Mouse (Mus musculus) stomach, postnatal 0 days (tissue): Measurements from ENCODE around the gene Tmem200a. TPM values are rescaled to one million over a fixed set of nuclear protein-coding genes. Genes with fewer than 3 reads are reported as not detected.

Experiments
- ATAC-seq: fragments of 200-750 bp; cut with Nextera tagmentation; 2 replicates; pipeline ENCODE4 v1.8.0; 2017; ENCODE audit not compliant: low FRiP score, low TSS enrichment
- DNase-seq: peaks from one replicate; pipeline ENCODE4 v3.0.0-alpha.2; 2016; ENCODE audit warnings: low spot score
- H3K27ac ChIP-seq: fragments of 300-500 bp; sonication (generic); replicated peaks from 2 replicates; pipeline ENCODE4 v1.5.1; 2014; ENCODE audit warnings: mild to moderate bottlenecking, control low read depth
- H3K27me3 ChIP-seq: fragments of 300-500 bp; sonication (generic); 2 replicates; pipeline ENCODE4 v1.6.1; 2014; ENCODE audit warnings: low read length; ENCODE audit not compliant: control insufficient read depth, insufficient read depth
- H3K36me3 ChIP-seq: fragments of 300-500 bp; sonication (generic); 2 replicates; pipeline ENCODE4 v1.6.1; 2014; ENCODE audit warnings: low read length, mixed read lengths; ENCODE audit not compliant: control insufficient read depth, insufficient read depth
- H3K4me1 ChIP-seq: fragments of 300-500 bp; sonication (generic); replicated peaks from 2 replicates; pipeline ENCODE4 v1.6.1; 2014; ENCODE audit warnings: antibody characterized with exemption; ENCODE audit not compliant: control insufficient read depth, insufficient read depth
- H3K4me2 ChIP-seq: fragments of 300-500 bp; sonication (generic); replicated peaks from 2 replicates; pipeline ENCODE4 v1.6.1; 2014; ENCODE audit warnings: low read depth, mild to moderate bottlenecking, control low read depth, moderate library complexity
- H3K4me3 ChIP-seq: fragments of 300-500 bp; sonication (generic); 2 replicates; pipeline ENCODE4 v1.5.1; 2014; ENCODE audit warnings: low read depth, low read length, control low read depth
- H3K9ac ChIP-seq: fragments of 300-500 bp; sonication (generic); 2 replicates; pipeline ENCODE4 v1.6.1; 2014; ENCODE audit warnings: mild to moderate bottlenecking, low read length, control low read depth, mixed read lengths
- H3K9me3 ChIP-seq: fragments of 300-500 bp; sonication (generic); 2 replicates; pipeline ENCODE4 v1.6.1; 2016; ENCODE audit warnings: low read length; ENCODE audit not compliant: control insufficient read depth
- CTCF ChIP-seq: IDR thresholded peaks from 2 replicates; pipeline ENCODE4 v1.5.1; 2016; ENCODE audit warnings: antibody characterized with exemption, low read depth, mild to moderate bottlenecking, moderate library complexity
- EP300 ChIP-seq: optimal IDR thresholded peaks from 2 replicates; pipeline ENCODE3; 2016; ENCODE audit warnings: antibody characterized with exemption
- WGBS: fragments of 180-500 bp; shearing (Covaris S2); extraction: QIAGEN DNeasy Blood & Tissue Kit; methylation state at CpG from one replicate; pipeline ENCODE4 v1.1.7; 2014; 5-methylcytosine and 5-hydroxymethylcytosine counted together
- polyA plus RNA-seq: library from polyadenylated mRNA; unstranded; fragments of >200 nt; fragmentation: Nextera tagmentation; extraction: Ambion mirVana; gene quantifications from 2 replicates; pipeline ENCODE4 v1.2.1, GENCODE M21; 2015

Tmem200a gene
- polyA plus RNA-seq, 1 experiment from 2014 or later: 6.8 TPM

- Histone ChIP-seq H3K4me2 (no peak overlapping the region), H3K9ac (no peak overlapping the region), H3K27ac (no peak overlapping the region), H3K4me3 (no peak overlapping the region), H3K36me3 (no peaks in the 10 kb centered on the region), H3K9me3 (no peaks in the 10 kb centered on the region), H3K4me1 (no peaks in the 10 kb centered on the region), H3K27me3 (no peaks in the 10 kb centered on the region)
- ATAC-seq (no peak), DNase-seq (no peak)
- TF ChIP-seq CTCF (no peak), EP300 (no peak)
- WGBS: 84% methylated on average over 2 of the region's 2 CpGs
Observed at GRCm38 (mm10) chr10:25884512-25884911, 194.3 kb downstream of the Tmem200a start.

GRCm38 (mm10) chr10:25877731-25878130 is 201.1 kb downstream of the Tmem200a start:
- H3K27me3 ChIP-seq: no peaks in the 10 kb centered on the region
- DNase-seq: no peak
- no peaks in the 10 kb centered on the region for H3K4me1 ChIP-seq
- no peak for TF ChIP-seq CTCF
- no peak for TF ChIP-seq EP300
- no peak overlapping the region for H3K27ac ChIP-seq
- no peaks in the 10 kb centered on the region for H3K9me3 ChIP-seq
- H3K9ac ChIP-seq: no peak overlapping the region
- no peaks in the 10 kb centered on the region for H3K36me3 ChIP-seq
- WGBS: 69% methylated on average over 2 of the region's 2 CpGs
- H3K4me2 ChIP-seq: no peak overlapping the region
- H3K4me3 ChIP-seq: no peak overlapping the region
- ATAC-seq: no peak

- H3K9ac ChIP-seq: no peak overlapping the region
Observed at GRCm38 (mm10) chr10:25876809-25877208, 202.0 kb downstream of the Tmem200a start.

GRCm38 (mm10) chr10:25868739-25869138 is 210.1 kb downstream of the Tmem200a start:
- DNase-seq (no peak), ATAC-seq (no peak)
- no peaks in the 10 kb centered on the region for H3K9me3 ChIP-seq
- H3K27ac ChIP-seq: no peak overlapping the region
- no peaks in the 10 kb centered on the region for H3K27me3 ChIP-seq
- H3K9ac ChIP-seq: no peak overlapping the region
- TF ChIP-seq CTCF: no peak
- no peak for TF ChIP-seq EP300
- H3K4me1 ChIP-seq: no peaks in the 10 kb centered on the region
- no peaks in the 10 kb centered on the region for H3K36me3 ChIP-seq
- 55% methylated on average over 6 of the region's 6 CpGs for WGBS
- H3K4me2 ChIP-seq: no peak overlapping the region
- no peak overlapping the region for H3K4me3 ChIP-seq

More at GRCm38 (mm10) chr10:25876809-25877208, 202.0 kb downstream of the Tmem200a start:
- H3K9me3 ChIP-seq: no peaks in the 10 kb centered on the region
- H3K4me3 ChIP-seq: no peak overlapping the region
- no peaks in the 10 kb centered on the region for H3K4me1 ChIP-seq
- no peak overlapping the region for H3K4me2 ChIP-seq
- no peaks in the 10 kb centered on the region for H3K27me3 ChIP-seq
- TF ChIP-seq EP300 (no peak), CTCF (no peak)
- WGBS: 67% methylated on average over 3 of the region's 3 CpGs
- H3K27ac ChIP-seq: no peak overlapping the region
- ATAC-seq (no peak), DNase-seq (no peak)
- no peaks in the 10 kb centered on the region for H3K36me3 ChIP-seq

Other genes with a start within 250 kb of the Tmem200a start
- gene Gm9767, start 797 bp downstream of the Tmem200a start, polyA plus RNA-seq: 0.28 and 0.65 TPM in 2 replicates
- gene Samd3, start 150.7 kb upstream of the Tmem200a start, polyA plus RNA-seq: not detected in 2 replicates